Comparison of ENCODE assay signal across 13 mouse cellular contexts in genomic region chr10:110160894-110161293, GRCm38 (mm10).
A peak's percentile ranks its signal among the peaks of the same experiment; 100 is the strongest.
DNase-seq lines count a peak whose midpoint lies in the region; ATAC-seq and TF ChIP-seq lines count a peak whose summit lies in the region.
"Had no signal": no experiment of that assay in that cellular context is flagged by ENCODE, and none has a peak within 500 bp of the region (broad histone marks: within the 10 kb centered on the region; RNA-seq: fewer than 3 reads in every experiment).

No protein-coding gene starts in this region.

- no peak overlapping the region for H3K4me3 ChIP-seq in midbrain, embryonic 11.5 days (ENCODE audit: low read depth, low read length)
- H3K4me3 ChIP-seq in midbrain, embryonic 10.5 days = no peak overlapping the region
- H3K4me3 ChIP-seq in limb, embryonic 15.5 days = no peak overlapping the region
- no peak overlapping the region for H3K4me3 ChIP-seq in neural tube, embryonic 15.5 days (replicated peaks)
- no peak overlapping the region for H3K4me3 ChIP-seq in stomach, postnatal 0 days (ENCODE audit: low read depth, low read length)
- H3K4me3 ChIP-seq: embryonic facial prominence, embryonic 13.5 days had no signal

- no peak overlapping the region for H3K27ac ChIP-seq in midbrain, embryonic 11.5 days (ENCODE audit: low read depth, low read length)
- H3K27ac ChIP-seq in midbrain, embryonic 10.5 days (replicated peaks) = no peak overlapping the region
- no peak overlapping the region for H3K27ac ChIP-seq in limb, embryonic 15.5 days
- H3K27ac ChIP-seq in neural tube, embryonic 15.5 days (replicated peaks) = peak overlapping the region; percentile 2; the same call in 1 of the 2 replicates
- H3K27ac ChIP-seq in stomach, postnatal 0 days (replicated peaks) = no peak overlapping the region
- H3K27ac ChIP-seq: embryonic facial prominence, embryonic 13.5 days had no signal

- no peak for TF ChIP-seq EP300 in stomach, postnatal 0 days (optimal IDR thresholded peaks at IDR 0.05)

- H3K9me3 ChIP-seq in midbrain, embryonic 11.5 days (ENCODE audit: control insufficient read depth, low read length) = no peaks in the 10 kb centered on the region
- H3K9me3 ChIP-seq in midbrain, embryonic 10.5 days (replicated peaks) = no peaks in the 10 kb centered on the region
- no peaks in the 10 kb centered on the region for H3K9me3 ChIP-seq in limb, embryonic 15.5 days
- no peaks in the 10 kb centered on the region for H3K9me3 ChIP-seq in neural tube, embryonic 15.5 days (replicated peaks)
- H3K9me3 ChIP-seq in stomach, postnatal 0 days (ENCODE audit: control insufficient read depth, low read length) = no peaks in the 10 kb centered on the region
- H3K9me3 ChIP-seq: embryonic facial prominence, embryonic 13.5 days had no signal

- H3K36me3 ChIP-seq in midbrain, embryonic 11.5 days (ENCODE audit: control insufficient read depth, insufficient read depth, low read length) = no peaks in the 10 kb centered on the region
- no peaks in the 10 kb centered on the region for H3K36me3 ChIP-seq in midbrain, embryonic 10.5 days
- no peaks in the 10 kb centered on the region for H3K36me3 ChIP-seq in limb, embryonic 15.5 days
- H3K36me3 ChIP-seq in neural tube, embryonic 15.5 days = no peaks in the 10 kb centered on the region
- H3K36me3 ChIP-seq in stomach, postnatal 0 days (ENCODE audit: control insufficient read depth, insufficient read depth, low read length) = no peaks in the 10 kb centered on the region
- H3K36me3 ChIP-seq: embryonic facial prominence, embryonic 13.5 days had no signal

- H3K27me3 ChIP-seq in midbrain, embryonic 11.5 days (ENCODE audit: control insufficient read depth, insufficient read depth, low read length) = no peaks in the 10 kb centered on the region
- H3K27me3 ChIP-seq in midbrain, embryonic 10.5 days (ENCODE audit: low read depth, poor library complexity, severe bottlenecking) = no peaks in the 10 kb centered on the region
- no peaks in the 10 kb centered on the region for H3K27me3 ChIP-seq in limb, embryonic 15.5 days
- H3K27me3 ChIP-seq in neural tube, embryonic 15.5 days (replicated peaks) = no peaks in the 10 kb centered on the region
- H3K27me3 ChIP-seq in stomach, postnatal 0 days (ENCODE audit: control insufficient read depth, insufficient read depth, low read length) = no peaks in the 10 kb centered on the region
- H3K27me3 ChIP-seq: embryonic facial prominence, embryonic 13.5 days had no signal

- no peaks in the 10 kb centered on the region for H3K4me1 ChIP-seq in midbrain, embryonic 11.5 days (ENCODE audit: control insufficient read depth, insufficient read depth, low read length)
- H3K4me1 ChIP-seq in midbrain, embryonic 10.5 days = no peaks in the 10 kb centered on the region
- H3K4me1 ChIP-seq in limb, embryonic 15.5 days = no peaks in the 10 kb centered on the region
- H3K4me1 ChIP-seq in neural tube, embryonic 15.5 days = peaks cover 40% of the 10 kb centered on the region
- no peaks in the 10 kb centered on the region for H3K4me1 ChIP-seq in stomach, postnatal 0 days (replicated peaks; ENCODE audit: control insufficient read depth, insufficient read depth)
- H3K4me1 ChIP-seq: embryonic facial prominence, embryonic 13.5 days had no signal

- no peak overlapping the region for H3K9ac ChIP-seq in midbrain, embryonic 11.5 days (ENCODE audit: low read length)
- no peak overlapping the region for H3K9ac ChIP-seq in limb, embryonic 15.5 days
- no peak overlapping the region for H3K9ac ChIP-seq in neural tube, embryonic 15.5 days (replicated peaks)
- no peak overlapping the region for H3K9ac ChIP-seq in stomach, postnatal 0 days (ENCODE audit: low read length)
- H3K9ac ChIP-seq: embryonic facial prominence, embryonic 13.5 days had no signal

- DNase-seq in embryo, embryonic 10.5 days (ENCODE audit: low spot score) = peak; percentile 5
- no peak for DNase-seq in embryo, embryonic 10 days (ENCODE audit: low spot score)
- DNase-seq in midbrain, embryonic 11.5 days (ENCODE audit: low spot score, missing footprints) = peak; percentile 23
- no peak for DNase-seq in midbrain, embryonic 10.5 days (ENCODE audit: low spot score)
- DNase-seq in cerebellum, adult 11 months = no peak
- DNase-seq in stomach, postnatal 0 days (ENCODE audit: low spot score) = no peak
- DNase-seq: adrenal gland, postnatal 25 days; heart, adult 11 months; lung, adult 18-20 months; spleen, adult 18-20 months had no signal

- WGBS in midbrain, embryonic 11.5 days = 79% methylated on average over 5 of the region's 5 CpGs
- 85% methylated on average over 5 of the region's 5 CpGs for WGBS in midbrain, embryonic 10.5 days
- 49% methylated on average over 5 of the region's 5 CpGs for WGBS in limb, embryonic 15.5 days
- WGBS in neural tube, embryonic 15.5 days = 27% methylated on average over 5 of the region's 5 CpGs
- 55% methylated on average over 5 of the region's 5 CpGs for WGBS in stomach, postnatal 0 days

- ATAC-seq in midbrain, embryonic 11.5 days (ENCODE audit: low FRiP score) = peak; percentile 27; the same call in 1 of the 2 replicates
- peak; percentile 24; the same call in 1 of the 2 replicates for ATAC-seq in limb, embryonic 15.5 days (ENCODE audit: insufficient number of reproducible peaks, low FRiP score, low TSS enrichment, low read depth)
- ATAC-seq in neural tube, embryonic 15.5 days (ENCODE audit: low FRiP score) = peak; percentile 63
- no peak for ATAC-seq in stomach, postnatal 0 days (ENCODE audit: low FRiP score, low TSS enrichment)

- H3K4me2 ChIP-seq in midbrain, embryonic 11.5 days = no peak overlapping the region
- no peak overlapping the region for H3K4me2 ChIP-seq in limb, embryonic 15.5 days
- H3K4me2 ChIP-seq in neural tube, embryonic 15.5 days = no peak overlapping the region
- H3K4me2 ChIP-seq in stomach, postnatal 0 days (replicated peaks; ENCODE audit: low read depth) = no peak overlapping the region
- H3K4me2 ChIP-seq: embryonic facial prominence, embryonic 13.5 days had no signal

- no peak for TF ChIP-seq CTCF in stomach, postnatal 0 days (IDR thresholded peaks at IDR 0.05; ENCODE audit: low read depth)

Comparison
In these comparisons a context has a peak if more than half of its experiments do, and no peak if none do; other contexts are left out.
1. DNase-seq: peak in embryo, embryonic 10.5 days (single experiment) and midbrain, embryonic 11.5 days (single experiment); none in embryo, embryonic 10 days (single experiment), midbrain, embryonic 10.5 days (single experiment), cerebellum, adult 11 months (single experiment) and stomach, postnatal 0 days (single experiment).